Mouse (Mus musculus) layer of hippocampus, postnatal 25 days (tissue): Measurements from ENCODE around the gene Fyco1. TPM values are rescaled to one million over a fixed set of nuclear protein-coding genes. Genes with fewer than 3 reads are reported as not detected.
A peak's percentile ranks its signal among the peaks of the same experiment; 100 is the strongest.
"Not testable (repeated sequence)": the region's sequence is repeated elsewhere in the genome, so short reads cannot be mapped to it uniquely, and the experiment has no call there.

Experiments used
- DNase-seq, 2 experiments: peaks; one replicate each; pipeline ENCODE4 v3.0.0; 2022; ENCODE audit warnings: mixed read lengths in 2 of 2, low spot score in 1 of 2; ENCODE audit errors: extremely low spot score in 1 of 2
- total RNA-seq, 2 experiments: library from RNA; stranded (reverse); gene quantifications; 2 replicates each; pipeline ENCODE4 v1.2.3; 2021

Fyco1 gene
- total RNA-seq, 2 experiments from 2014 or later, result 34.4 to 44.5 TPM

DNA sequence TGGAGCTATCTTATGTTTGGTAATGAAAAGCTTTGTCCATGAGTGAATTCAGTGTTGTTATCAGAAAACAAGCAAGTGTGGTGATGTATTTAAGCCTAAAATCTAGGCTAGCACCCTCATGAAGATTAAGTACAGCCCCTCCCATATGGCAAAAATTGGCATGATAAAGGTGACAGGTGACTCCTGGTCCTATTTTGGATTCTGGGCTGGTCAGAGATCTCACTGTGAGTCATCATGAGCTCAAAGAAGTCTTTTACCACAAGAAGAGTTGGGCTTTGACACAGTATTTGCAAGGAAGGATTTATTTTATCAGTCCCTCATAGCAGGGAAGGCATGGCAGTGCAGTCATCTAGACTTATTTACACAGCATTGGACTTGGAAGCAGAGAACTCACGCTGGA is 35.7 kb downstream of the Fyco1 start:
- DNase-seq, result no peak

DNA sequence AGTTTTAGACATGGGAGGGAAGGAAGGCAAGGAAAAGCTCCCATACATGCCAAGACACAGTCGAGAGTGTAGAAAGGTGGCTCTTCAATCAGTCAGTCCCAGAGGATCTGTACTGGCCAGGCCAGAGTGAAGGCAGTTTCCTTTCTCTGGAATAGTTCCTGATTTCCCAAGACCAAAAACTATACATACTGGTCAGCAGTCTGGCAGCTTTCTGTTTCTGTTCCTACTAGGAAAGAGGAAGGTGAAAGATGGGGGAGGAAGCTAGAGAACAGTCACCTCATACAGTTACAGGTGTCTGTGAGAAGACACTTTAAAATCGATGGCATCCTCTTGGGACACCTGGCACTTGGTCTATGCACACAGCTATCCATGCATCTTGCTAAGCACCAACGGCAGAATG is 36.3 kb downstream of the Fyco1 start:
- DNase-seq, result no peak

DNA sequence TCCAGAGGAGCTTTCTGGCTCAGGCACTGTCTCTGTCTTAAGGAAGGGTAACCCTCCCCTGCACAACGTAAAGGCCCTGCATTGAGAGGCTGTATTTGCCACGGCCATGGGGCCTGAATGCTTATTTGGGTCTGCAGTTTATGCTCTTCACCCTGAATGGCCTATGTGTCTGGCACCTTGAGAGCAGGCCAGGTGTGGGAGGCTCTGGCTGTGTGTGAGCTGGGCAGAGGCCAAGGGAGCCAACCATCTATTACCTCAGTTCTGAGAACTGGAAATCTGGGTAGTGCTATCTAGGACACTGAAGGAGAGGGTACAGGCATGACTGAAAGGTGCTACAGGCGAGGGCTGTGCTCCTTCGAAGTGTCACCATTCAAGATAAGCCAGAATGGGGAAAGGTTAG is 36.9 kb downstream of the Fyco1 start:
- DNase-seq, result no peak

DNA sequence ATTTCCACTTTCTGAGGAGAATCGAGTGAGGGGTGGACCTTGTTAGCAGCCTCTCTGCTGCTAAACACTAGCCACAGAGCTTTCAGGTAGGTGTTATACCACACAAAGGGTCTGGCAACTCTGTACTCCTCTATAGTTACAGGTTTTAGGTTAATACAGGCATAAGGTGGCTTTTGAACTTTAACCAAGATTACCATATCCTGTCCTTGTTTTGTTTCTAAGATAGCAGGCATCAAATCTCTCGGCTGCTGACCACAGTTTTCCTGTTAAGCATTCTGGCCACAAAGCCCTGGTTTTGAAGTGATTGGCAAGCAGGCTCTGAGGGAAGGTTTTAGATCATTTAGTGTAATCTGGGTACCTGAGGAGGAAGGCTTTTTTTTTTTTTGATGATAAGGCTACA is 37.4 kb downstream of the Fyco1 start:
- no peak for DNase-seq

DNA sequence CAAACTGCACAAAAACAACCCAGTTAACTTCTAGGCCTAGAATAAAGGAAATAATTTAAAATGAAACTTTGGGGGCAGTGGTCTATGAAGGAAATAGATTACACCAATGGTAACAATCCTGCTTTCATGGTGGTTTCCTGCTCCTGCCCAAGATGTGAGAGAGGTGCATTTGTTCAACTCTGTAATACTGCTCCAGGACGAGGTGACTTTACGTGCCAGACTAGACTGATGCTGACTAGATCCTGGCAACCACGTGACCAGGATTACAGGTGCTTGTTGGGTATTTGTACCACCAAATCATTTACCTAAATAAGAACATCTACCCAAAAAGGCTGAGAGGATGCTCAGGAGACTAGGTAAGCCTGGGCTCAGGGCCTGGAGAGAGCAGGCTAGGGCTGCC is 39.9 kb downstream of the Fyco1 start:
- no peak for DNase-seq

DNA sequence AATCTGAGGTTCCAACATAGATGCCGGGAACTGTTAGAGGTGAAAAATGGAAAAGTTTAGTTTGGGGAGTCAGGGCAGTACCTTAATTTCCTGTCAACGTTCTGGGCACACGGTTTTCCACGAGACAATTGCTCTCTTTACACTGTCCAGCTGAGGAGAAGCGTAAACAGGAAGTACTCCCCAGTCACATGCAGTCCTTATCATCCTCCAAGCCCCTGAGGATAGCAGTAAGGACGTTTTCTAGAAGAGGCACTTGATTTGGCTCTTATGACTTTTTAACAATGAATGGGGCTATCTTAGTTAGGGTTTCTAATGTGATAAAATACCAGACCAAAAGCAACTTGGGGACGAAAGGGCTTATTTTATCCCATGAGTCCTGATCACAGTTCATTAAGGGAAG is 43.1 kb downstream of the Fyco1 start:
- DNase-seq, result no peak

DNA sequence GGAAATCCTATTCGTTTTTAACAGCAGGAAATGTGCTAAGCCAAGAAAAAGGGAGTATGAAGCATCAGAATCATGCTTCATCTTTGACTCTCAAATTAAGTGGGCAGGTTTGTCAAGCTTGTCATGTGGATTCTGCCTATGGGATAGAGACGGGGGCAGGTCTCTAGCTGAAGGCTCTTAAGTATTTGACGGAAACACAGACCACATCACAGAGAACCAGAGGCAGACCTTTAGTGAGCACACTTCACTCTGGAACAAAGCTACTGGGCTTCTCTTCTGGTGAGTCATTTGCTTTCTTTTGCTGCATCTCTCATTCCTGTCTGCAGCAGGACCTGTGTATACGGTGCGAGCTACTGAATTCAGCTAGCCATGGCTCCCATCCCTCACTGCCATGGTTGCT is 45.4 kb downstream of the Fyco1 start, which contains the start of gene Cxcr6:
Gene Cxcr6 (plus strand): TSS at position 209 of the 400 bp plus-strand sequence.
- no peak for DNase-seq

DNA sequence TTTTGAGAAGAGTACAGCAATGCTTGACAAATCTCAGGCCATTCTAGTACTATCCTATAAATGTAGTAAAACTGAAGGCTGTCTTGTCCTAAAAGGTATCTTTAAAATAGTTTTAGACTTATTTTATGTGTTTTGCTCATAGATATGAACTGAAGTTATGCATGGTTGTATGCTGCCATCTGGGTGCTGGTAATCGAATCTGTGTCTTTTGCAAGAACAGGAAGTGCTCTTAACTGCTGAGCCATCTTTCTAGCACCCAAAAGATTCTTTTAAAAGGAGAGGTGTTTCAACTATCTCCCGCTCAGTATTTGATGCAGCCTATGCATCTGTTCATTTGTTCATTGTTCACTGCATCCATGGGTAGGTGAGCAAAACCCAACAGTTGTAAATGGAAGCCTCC is 46.5 kb downstream of the Fyco1 start:
- no peak for DNase-seq

DNA sequence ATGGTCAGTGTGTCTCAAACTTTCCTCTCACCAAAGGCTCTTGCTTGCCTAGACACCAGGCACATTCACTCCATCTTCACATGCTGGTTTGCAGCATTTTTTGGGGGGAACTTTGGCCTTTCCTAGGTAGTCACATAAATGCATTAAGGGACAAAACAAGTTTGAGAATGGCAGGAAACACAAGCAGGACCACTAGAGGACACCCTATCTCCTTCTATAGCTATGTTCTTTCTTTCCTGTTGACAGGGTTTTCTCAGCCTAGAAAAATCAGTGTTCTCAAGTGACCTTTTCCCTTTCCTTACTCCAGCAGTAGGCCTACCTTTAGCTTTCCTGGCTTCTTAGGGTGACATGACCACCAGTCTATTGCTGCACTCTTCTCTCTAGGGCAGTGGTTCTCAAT is 48.8 kb downstream of the Fyco1 start:
- no peak for DNase-seq

DNA sequence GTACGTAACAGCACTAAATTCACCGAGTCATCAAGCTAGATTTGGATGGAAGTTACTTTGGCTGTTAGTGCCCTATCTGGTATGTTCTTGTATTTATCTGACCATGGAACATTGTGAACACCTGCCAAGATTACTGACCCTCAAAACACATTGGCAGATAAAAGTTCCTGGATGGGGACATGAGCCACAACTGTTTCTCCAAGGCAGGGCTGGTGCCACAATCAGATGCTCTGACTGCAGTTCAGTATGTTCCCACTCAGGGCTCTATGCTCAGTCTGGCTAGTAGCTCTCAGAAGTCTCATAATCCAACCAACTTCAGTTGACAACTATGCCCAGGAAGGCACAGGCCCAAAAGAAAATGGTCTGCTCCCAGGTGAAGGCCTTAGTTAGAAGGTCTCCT is 49.3 kb downstream of the Fyco1 start:
- no peak for DNase-seq

DNA sequence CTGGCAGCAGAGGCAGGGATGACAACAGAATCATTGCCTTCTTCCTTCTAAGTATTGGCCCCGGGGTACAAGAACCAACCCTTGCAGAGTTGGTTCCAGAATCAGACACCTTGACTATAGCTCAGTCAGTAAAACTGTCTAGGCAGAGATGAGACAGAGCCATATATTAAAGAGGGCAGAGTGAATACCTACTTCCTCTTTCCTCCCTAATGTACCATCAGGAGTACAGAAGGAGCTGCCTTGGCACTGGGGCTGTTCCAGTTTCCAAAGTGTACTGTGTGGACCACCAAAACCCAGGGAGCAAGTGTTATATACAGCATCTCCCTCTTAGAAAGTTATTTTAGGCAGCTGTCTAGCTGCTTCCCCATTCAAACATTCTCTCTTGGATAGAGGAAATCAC is 50.2 kb downstream of the Fyco1 start:
- no peak for DNase-seq

DNA sequence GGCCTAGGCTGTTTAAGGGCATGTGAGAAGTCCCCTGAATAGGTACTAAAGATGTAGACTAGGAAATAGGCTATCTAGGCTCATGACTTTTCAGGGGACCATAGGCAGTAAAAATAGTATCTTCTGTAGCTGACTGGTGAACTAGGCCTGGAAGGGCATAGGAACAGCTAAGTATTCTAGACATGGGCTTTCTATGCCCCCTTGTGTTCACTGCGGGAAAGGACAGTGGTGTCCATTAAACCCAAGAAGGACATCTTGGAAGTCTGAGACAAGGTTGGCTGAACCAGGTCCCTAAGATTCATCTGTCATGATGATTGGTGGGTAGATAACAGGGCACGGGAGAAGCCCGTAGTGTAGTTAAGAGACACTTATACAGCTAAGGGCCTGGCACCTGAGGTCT is 55.5 kb downstream of the Fyco1 start:
- peak in 1 of 2 experiments; percentile 26 for DNase-seq

DNA sequence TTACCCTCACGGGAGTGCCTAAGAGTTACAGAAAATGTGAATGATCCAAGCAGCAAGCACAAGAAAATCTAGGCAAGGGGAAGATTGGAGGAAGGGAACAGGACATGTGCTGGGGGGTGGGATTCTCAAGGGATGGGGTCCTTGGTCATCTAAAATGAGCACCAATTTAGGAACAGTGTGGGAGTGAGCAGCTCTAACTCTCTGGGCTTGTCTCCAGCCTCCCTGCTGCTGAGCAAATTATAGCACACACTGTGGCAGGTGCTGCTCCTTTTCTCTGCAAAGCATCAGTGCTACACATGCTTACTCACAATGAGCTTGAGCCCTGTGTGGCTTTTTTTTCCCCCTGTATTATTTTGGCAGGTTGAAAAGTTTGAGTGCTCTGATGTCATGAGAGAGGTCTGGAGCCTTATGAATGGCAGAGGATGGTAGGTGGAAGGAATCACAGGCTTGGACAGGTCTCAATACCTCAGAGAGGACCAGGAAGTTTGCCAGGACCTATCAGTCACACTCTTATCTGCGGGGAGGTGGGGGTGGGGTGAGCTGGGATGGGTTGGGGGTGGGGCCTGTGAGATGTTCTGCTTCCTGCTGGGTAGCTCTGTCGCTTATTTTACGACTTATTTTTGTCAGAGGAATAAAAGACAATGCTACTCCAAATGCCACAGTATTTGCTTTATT is 62.7 kb downstream of the Fyco1 start:
- DNase-seq, result no peak

DNA sequence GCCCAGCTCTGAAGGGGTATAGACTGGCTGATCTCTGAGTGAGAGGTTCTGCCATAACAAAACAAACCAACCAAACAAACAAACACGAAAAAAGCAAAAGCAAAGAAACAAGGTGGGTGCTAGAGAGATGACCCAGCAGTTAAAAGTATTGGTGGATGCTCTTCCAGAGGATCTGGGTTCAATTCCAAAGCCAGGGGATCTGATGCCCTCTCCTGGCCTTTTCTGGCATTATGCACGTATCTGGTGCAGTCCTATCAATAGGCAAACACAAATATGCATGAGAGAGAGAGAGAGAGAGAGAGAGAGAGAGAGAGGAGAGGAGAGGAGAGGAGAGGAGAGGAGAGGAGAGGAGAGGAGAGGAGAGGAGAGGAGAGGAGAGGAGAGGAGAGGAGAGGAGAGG is 78.4 kb downstream of the Fyco1 start:
- not testable (repeated sequence) for DNase-seq

DNA sequence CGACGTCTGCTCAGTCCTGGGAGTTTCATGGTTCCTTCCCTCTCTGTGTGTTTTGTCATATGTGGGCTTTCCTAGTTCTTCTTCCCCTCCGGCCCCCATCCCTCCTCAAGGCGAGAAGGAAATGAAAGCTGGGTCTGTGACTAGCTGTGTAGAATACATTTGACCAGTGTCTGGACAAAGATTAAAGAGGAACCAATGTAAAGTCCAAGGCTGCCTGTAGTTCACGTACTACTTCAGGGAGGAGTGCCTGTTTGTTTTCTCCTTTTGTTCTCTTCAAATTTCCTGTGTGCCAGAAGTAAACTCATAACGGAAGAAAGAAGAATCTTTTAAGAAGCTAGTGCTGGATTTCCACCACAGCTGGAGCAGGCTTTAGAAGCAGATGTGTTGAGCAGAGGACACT is 82.2 kb downstream of the Fyco1 start:
- DNase-seq, result no peak

DNA sequence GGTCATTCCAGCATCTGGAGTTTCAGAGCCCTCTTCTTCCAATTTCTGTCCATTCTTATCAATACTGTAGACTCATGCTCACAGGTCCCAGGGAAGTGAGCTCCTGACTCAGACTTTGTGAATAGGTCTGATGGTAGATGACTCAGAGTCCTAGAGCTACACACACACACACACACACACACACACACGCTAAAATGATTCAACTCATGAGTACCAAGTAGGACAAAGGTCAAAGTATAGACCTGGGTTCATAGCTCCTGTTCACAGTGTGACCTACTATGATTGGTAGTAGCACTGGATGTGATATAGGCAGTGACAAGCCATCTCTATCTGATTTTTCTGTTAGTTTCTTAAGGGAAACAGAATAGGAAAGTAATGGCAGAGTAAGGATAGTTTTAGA is 83.3 kb downstream of the Fyco1 start:
- DNase-seq, result no peak

DNA sequence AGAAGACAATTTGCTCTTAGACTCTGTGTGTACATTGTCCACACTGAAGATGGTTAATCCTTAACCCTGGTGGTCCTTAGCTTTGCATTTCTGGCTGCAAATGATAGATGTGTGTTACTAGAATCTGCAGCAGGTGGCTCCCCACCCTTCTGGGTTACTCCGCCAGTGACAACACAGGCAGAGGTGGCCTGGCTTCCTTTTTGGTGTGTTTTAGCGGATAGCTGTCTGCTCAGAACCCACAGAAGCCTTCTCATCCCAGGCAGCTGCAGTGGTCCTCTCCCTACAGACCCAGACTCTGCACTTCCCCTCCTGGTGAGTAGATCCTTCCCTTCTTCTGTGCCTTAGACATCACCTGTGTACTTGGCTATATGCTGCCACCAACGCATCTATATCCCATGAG is 84.7 kb downstream of the Fyco1 start:
- no peak for DNase-seq

DNA sequence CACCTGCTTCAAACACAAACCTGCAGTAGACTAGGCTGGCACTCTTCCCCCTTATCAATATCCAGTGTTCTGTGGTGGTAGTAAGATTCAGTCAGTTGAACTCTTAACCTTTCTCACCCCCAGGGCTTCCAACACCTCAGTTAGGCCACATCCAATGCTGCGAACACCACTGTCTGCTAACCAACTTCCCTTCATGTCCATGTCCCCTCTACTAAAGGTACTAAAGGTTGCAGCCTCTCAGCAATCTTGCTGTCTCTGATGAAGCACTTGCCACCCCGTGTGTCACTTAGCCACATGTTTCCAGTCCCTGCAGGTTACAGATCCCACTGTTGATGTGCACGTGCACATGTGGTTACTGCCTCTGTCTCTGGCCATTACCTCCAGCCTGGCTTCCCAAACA is 87.9 kb downstream of the Fyco1 start:
- DNase-seq, result no peak

DNA sequence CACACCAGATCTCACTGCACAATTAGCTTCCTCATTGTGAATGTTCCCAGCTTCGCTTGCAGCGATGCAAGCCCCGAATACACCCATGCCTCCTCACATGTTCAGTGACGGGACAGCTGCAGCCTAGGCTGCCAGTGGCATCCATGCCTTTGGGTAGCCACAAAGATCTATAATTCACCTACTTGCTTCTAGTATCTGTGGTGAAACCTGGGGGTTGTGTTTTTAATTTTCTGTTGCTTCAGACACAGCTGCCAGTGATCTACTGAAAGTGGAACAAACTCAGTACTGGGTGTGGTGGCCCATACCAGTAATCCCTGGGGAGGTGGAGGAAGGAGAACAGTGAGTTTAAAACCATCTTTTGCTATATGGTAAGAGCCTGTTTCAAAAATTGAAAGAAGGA is 88.8 kb downstream of the Fyco1 start:
- no peak for DNase-seq

DNA sequence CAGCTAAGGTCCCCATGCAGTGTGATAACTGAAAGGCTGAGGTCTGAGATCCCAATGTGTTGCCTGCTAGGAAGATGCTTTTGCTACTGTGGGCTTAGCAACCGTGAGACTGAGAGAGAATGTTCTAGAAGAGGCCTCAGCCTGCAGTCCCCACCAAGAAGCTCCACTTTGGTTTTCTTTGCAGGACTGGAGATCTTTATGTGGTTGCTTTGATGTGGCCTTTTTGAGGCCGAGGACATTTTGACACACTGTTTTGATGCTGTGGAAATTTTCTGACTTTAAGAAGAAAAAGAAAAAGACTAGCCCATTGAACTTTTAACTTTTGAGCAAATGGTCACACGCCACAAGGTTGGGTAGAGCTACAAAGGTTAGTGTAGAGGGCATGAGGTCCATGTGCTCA is 90.9 kb downstream of the Fyco1 start:
- no peak for DNase-seq

DNA sequence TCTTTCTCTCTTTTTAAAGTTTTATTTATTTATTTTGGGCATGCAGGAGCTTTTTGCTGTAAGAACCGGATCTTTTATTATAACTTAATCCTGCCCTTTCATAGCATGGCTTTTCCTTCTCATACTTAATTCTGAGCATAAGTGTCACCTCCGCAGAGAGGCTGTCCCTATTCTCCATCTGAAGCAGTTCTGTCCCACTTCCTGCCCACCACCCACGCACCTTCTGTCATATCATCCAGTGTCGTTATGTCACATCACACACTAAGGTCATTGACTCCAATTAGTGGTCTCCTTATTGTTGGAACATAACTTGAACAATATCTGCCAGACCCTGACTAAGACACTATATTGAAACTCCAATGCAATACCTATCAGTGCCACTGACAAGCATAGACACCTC is 93.1 kb downstream of the Fyco1 start:
- no peak for DNase-seq

DNA sequence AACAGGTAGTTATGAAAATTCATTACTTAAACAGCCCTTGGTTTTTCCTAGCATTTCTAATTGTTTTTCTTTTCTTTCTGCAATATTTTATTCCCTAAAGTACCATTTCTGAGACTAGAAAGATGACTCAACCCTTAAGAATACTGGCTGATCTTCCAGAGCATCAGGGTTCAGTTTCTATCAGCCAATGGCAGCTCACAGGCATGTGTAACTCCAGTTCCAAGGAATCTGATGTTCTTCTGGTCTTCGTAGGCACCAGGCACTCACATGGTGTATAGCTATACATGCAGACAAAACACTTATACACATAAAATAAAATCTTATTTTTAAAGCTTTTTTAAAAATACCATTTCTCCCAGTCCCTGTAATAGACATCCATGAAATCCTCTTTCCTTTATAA is 93.5 kb downstream of the Fyco1 start:
- no peak for DNase-seq

DNA sequence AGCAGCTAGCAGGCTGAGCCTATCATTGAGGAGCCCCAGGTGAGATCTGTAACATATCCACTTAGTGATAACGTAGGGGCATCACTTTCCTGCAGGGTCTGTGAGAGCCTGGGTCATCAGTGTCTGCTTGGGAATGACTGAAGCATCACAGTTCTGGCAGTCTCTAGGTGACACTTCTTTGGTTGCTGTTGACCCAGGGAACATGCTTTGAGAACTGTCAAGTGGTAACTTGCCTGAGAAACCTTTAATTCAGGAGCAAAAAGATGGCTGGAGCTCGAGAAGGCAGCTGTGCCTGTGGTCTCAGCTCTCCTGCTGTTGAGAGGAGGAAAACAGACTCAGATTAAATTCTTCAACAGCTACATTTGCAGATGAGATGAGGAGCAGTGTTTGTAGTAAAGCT is 94.4 kb downstream of the Fyco1 start:
- DNase-seq, result no peak
